Mouse (Mus musculus) adrenal gland, postnatal 36 days (tissue): ENCODE results near the gene St3gal3. TPM values are rescaled to one million over a fixed set of nuclear protein-coding genes. Genes with fewer than 3 reads are reported as not detected.

Experiments
- DNase-seq, 2 experiments: peaks; one replicate each; pipeline ENCODE4 v3.0.0; 2021; ENCODE audit warnings: mixed read lengths in 1 of 2
- total RNA-seq, 2 experiments: library from RNA; stranded (reverse); gene quantifications; 2 replicates each; pipeline ENCODE4 v1.2.3; 2021

The St3gal3 gene
- total RNA-seq, 2 experiments from 2014 or later: 30.4 to 33.7 TPM

DNA sequence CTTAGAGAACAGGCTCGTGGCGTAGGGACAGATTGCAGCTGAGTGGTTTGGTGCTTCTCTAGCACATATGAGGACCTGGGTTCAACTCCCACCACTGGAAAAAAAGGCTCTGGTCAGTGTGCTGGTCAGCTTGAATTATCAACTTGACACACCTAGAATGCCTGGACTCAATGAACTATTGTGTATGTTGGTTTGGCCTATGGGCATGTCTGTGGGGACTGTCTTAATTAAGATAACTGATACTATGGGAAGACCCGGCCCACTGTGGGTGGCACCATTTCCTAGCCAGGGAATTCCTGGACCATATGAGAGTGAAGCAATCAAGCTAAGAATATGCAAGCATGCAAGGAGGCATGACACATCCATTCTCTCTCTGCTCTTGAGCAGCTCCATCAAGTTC is 150.5 kb downstream of the St3gal3 start:
- DNase-seq: no peak

GRCm38 (mm10) chr4:117982706-117983105 is 152.0 kb downstream of the St3gal3 start:
- peak in 1 of 2 experiments; percentile 60 for DNase-seq

GRCm38 (mm10) chr4:117981518-117981917 is 153.2 kb downstream of the St3gal3 start:
- DNase-seq: no peak

GRCm38 (mm10) chr4:117980161-117980560 is 154.6 kb downstream of the St3gal3 start:
- peak; percentile 34 to 35 for DNase-seq

DNA sequence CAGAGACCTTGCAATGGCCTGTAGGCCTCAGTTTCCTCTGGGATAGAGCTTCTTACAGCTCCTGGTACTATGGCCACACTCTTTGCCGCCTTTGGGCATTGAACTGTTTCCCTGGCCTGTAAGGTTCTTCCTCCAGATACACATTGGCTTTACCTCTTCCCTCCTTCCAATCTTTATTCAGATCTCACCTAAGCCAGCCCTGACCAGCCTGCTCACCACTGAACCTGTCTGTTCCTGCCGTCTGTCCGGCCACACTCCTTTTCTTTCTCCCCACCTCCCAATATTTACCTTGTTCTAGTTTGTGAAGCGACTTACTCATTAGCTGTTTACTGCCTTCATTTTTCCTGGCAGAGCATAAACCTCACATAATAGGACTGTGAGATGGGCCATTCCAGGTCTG is 155.5 kb downstream of the St3gal3 start:
- DNase-seq: no peak

DNA sequence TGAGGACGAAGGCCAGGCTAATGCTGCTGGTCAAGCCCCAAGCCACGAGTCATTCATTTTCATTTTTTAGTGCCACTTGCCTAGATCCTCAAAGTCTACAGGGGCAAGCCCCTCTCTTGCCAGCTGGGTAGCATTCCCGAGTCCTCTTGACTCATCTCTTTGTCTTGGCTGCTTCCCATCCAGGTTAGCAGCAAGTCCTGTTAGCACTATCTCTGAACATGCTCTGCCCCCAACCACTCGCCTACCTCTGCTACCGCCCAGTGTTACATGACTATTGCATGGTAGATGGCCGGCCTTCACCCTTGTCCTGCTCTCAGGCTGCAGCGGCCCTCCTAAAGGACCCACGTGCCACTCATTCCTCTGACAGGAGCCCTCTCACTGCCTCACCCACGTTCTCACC is 156.4 kb downstream of the St3gal3 start:
- DNase-seq: no peak

DNA sequence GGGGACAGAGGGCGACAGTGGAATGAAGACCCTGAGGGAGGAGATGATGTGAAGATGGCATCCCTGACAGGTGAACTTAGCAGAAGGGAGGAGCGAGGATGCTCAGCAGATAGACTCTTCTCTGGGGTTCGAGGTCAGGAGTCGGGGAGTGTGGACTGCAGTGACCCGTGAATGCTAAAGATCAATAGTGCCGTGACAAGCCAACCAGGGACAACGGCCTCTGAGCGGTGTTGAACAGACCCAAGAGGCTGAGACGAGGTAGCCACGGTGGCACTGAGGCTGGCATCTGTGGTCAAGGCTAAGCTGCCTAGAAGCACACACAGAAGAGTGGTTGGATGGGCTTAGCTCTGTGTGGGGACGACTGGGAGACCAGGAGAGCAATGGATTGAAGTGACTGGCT is 156.9 kb downstream of the St3gal3 start:
- no peak for DNase-seq

- no peak for DNase-seq
Measured at GRCm38 (mm10) chr4:117977371-117977770, 157.3 kb downstream of the St3gal3 start.

DNA sequence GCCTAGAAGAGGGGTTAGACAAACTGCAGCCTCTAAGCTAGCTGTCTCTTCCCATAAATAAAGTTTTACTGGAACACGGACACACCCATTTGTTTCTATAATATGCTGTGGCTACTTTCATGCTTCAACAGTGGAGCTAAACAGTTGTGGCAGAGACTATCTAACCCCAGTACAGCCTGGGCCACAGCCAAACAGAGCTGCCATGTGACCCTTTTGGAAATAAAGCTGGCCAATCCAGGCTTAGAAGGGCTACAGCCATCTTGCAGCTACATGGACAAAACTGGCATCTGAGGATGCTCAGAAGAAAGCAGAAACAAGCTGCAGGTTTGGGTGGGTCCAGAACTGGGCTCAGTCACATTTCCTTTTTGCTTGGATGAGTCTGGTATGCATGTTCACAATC is 158.9 kb downstream of the St3gal3 start:
- DNase-seq: no peak

DNA sequence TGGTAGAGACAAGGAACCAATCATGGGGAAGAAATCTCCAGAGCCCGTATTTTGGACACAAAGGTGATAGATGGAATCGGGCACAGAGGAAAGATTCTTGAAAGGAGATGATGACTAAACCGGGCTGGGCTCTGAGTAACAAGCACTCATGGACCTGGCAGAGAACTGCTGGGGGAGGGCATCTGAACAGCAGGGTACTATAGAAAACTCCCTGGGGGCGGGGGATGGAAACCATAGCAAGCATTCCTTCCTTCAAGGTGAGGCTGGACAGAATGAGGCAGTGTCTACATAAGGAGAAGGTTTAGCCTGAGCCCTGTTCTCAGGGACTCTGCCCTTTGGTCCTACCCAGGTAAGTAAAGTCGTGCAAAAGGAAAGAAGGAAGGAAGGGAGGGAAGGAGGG is 160.0 kb downstream of the St3gal3 start:
- DNase-seq: no peak

GRCm38 (mm10) chr4:117972999-117973398 is 161.7 kb downstream of the St3gal3 start:
- no peak for DNase-seq

DNA sequence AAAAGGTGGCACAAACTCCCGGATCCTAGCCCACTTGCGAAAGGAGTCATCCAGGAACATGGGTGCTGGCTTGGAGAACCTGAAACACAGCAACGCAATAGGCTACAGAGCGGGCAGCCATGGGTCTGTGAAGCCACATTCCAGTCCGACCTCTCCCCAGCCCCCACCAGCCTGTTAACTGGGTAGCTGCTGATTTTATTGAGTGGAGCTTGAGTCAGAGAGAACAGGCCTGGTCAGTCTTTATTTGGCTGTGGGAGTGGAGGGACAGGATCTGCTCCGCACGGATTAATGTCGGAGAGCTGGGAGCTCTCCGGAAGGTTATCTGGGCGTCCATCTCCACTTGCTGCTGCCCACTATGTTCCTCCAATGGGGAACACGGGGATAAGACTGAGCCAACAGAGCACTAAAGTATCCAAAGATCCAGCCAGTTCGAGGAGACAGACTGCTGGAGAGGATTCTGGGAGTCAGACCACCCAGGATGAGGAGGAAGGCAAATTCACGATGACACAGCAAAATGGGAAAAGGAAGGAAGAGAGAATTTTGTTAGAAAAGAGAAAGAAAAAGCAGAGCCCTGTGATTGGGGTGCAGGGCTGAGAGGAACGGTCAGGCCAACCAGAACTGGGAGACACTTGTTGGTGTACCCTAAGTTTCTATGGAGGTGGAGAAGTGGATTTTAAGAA is 170.2 kb downstream of the St3gal3 start:
- DNase-seq: no peak

GRCm38 (mm10) chr4:117957492-117957891 is 177.2 kb downstream of the St3gal3 start:
- DNase-seq: no peak

DNA sequence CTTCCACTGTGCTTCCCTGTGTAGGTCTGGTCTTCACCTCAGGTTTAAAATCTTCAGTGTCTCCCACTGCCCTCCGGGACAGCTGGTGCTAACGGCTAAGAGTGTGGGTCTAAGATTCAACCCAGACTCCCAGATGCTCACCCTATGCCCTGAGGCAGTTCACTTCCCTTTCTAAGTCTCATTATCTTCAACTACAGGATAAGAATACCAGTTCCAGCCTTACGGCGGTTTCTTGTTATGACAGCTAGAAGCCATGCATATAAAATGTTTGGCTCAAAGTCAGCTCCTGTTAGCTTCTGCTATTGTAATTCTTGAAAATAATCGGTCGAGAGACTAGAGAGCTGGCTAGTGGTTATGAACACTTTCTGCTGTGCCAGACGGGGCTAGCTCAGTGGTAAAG is 187.2 kb downstream of the St3gal3 start:
- DNase-seq: no peak

DNA sequence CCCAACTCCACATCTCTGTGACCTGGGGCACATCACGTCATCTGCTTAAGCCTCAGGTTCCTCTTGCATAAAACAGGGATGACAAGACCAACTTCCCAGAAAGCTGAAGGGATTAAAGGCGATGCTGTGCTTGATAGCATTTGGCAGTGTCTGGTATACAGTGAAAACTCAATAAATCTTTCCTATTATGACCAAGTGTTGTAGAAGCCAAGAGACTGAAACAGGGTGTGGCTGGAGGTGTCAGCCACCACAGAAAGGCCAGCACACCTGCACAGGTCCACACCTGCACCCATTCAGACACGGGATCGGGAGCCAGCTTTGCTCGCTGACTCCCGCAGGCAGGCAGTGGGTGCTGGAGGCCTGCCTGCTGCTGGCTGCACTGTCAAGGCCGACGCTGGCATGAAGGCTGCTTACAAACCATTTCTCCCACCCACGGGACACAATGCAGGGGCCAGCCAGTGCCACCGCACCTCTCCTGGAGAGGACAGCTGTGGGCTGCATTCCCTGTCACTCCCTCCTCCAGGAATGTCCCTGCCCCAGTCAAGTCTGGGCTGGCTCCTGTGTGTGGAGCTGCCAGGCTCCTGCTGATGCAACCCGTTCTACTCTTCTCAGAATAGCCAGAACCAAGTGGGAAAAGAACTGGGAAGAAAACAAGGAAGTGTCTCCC is 187.9 kb downstream of the St3gal3 start:
- DNase-seq: peak; percentile 69 to 73

DNA sequence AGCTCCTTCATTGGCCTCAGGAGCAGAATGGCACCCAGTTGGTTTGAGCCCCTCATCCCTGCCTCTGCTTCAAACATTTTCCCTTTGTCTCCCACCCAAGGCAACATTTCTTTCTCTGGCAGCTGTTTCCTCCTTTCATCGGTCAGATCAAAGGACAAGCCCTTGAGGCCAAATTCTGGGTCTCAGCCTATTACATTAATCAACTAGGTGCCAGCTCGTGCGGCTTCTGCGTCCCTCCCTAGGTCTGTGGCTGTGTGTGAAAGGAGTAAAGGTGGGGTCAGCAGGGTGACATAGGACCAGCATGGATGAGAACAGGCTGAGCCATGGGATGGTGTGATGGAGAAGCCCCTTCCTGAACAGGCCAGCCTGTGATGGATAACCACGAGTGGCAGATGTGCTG is 191.4 kb downstream of the St3gal3 start:
- no peak for DNase-seq

DNA sequence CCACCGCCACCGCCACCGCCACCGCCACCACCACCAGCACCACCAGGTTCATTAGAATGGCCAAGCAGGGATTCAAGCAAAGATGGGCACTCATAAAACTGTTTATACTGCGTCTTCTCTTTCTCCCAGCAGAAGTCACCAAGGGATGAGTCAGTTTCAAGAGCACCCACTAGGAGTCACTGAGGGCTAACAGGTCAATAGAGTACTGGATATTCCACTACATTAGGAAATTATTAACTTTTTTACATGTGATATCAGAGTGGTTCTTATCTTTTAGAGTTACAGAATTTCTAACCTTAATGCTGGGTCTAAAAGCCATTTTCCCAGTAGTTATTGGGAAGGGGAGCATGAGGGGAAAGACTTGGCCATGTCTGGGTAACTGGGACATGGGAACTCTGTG is 197.8 kb downstream of the St3gal3 start:
- DNase-seq: no peak

- DNase-seq: no peak
Measured at GRCm38 (mm10) chr4:117934081-117934480, 200.6 kb downstream of the St3gal3 start.

- DNase-seq: no peak
Measured at GRCm38 (mm10) chr4:117933248-117933647, 201.5 kb downstream of the St3gal3 start.

- peak; percentile 20 to 46 for DNase-seq
Measured at GRCm38 (mm10) chr4:117929391-117929881, 205.3 kb downstream of the St3gal3 start, which contains the start of gene Artn. Artn (minus strand) TSS chr4:117929763.

DNA sequence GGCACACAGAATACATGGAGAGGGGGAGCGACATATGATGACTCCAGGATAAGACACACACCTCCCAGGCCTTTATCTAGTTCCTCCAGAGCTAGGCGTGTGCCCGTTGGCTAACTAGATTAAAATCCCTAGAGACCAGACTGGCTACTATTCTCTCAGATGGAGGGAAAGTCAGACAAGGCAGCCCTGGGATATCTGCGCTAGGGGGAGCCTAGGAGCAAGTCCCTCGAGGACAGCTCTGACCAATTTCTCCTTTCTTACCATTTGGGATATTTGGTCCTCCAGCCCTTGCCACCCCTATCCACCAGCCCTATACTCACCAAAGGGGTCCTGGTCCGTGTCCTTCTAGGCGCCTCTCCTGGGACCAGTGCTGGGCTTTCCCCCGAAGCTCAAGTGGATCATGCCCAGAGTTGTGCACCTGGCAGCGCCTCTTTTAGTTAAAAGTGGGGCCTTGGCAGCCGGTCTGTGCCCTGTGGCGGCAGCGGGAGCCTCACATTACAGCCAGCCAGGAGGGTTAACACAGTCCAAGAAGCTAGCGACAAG is 205.9 kb downstream of the St3gal3 start:
- peak; percentile 65 to 77 for DNase-seq

- no peak for DNase-seq
Measured at GRCm38 (mm10) chr4:117928234-117928633, 206.5 kb downstream of the St3gal3 start.
